Mouse (Mus musculus): ENCODE measurements at regions not wholly inside any gene's neighbourhood (a gene's known extent, or its start where the extent isn't known, plus 50 kb on each side); places are given as distances from the start of the nearest gene placed in this dataset.
"Not testable (repeated sequence)": the region's sequence is repeated elsewhere in the genome, so short reads cannot be mapped to it uniquely, and the experiment has no call there.

DNA sequence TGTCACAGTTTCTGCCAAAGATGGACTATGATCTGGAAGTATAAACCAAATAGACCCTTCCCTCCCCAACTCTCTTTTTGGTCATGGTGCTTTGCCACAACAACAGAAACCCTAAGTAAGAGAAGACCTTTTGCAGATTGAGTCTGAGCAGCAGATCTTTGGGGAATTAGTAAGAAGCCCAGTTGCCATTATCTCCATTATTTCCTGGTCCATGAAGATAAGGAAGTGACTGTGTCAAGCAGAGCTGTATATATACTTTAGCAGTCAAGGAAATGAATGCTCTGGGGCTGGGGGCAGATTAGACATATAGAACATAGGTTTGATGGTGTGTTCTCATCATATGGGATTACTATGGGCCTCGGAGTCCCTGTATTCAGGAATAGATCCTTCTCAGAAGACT, 117.8 kb upstream of the C9orf72 start:
- no peak for DNase-seq

GRCm38 (mm10) chr4:35331161-35331560, 105.2 kb upstream of the C9orf72 start:
- no peak for DNase-seq

DNA sequence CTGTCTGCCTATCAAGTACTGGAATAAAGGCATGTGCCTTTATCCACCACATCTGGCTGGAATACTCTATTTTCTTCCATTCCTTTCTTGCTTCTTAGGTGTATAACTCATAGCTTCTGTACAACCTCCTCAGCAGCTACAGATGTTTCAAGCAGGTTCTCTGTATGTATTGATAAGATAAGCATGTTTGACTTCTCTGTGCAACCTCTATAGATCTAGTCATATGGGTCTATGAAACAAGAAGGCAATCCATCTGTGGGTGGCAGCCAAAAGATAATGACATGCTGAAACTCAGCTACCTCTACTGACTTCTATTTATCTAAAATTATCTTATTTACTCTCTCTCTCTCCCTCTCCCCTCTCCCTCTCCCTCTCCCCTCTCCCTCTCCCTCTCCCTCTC, 99.3 kb upstream of the C9orf72 start:
- DNase-seq: no peak

GRCm38 (mm10) chr4:35322432-35323173, 96.6 kb upstream of the C9orf72 start:
- no peak for DNase-seq

- DNase-seq: peak; percentile 50
Observed at GRCm38 (mm10) chr4:35310396-35310977, 84.5 kb upstream of the C9orf72 start.

DNA sequence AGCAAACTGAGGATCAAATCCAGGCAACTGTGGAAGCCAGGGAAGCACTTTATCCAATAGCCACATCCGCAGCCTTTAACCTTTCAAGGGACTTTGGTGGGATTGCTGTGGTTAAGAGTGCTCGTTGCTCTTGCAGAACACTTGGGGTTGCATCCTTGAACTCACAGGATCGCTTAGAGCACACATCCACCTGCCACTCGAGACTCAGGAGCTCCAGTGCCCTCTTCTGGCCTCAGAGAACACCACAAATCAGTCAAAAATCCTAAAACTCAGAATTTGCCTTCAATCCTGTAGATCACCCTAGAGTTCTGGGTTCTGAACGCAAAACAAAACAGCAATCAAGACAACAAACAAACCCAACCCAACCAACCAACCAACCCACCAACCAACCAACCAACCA, 82.2 kb upstream of the C9orf72 start:
- no peak for DNase-seq

DNA sequence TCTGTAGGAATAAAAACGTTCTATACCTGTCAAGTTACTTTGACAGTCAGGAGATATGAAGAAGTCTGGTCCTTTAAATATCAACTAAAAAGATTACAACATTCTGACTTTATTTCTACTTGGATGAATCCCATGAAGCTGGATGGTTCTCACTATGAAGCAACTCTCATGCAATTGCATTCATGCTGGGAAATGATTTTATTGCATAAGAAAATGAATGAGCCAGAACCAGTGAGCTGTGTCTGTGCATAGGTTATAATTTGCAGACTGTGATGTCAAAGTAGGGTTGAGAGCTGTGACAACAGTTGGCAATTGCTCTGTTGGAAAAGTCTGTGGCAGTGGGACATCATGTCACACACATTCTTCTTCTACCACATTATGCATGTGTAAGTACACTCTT, 79.2 kb upstream of the C9orf72 start:
- no peak for DNase-seq

DNA sequence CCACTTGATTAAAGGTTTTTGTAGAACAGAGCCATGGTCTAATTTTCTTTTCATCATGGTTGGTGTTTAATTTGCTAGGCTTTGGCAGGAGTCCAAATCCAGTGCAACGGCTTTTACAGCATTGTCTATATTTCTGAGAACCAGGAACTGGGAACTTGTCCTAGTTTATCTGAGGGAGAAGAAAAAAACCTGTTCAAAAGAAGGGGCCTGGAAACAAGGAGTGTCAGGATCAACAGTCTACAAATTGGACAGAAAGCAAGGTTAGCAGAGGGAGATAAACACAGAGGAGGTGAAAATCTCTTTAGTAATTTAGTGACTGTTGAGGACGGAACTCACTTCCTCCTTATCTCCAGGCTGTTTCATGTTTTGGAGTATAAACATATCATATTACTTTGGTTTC, 74.9 kb upstream of the C9orf72 start:
- peak; percentile 2 for DNase-seq

DNA sequence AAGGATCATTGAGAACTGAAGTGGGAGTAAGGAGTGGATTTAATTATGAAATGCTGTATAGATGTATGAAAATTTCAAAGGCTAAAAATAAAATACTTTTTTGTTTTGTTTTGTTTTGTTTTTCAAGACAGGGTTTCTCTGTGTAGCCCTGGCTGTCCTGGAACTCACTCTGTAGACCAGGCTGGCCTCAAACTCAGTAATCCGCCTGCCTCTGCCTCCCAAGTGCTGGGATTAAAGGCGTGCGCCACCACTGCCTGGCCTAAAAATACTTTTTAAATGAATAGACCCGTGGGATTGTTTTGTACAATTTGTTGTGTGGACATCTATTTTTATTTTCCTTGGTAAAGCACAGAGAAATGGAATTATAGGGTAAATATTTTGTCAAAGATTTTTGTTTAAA, 74.4 kb upstream of the C9orf72 start:
- DNase-seq: not testable (repeated sequence)

GRCm38 (mm10) chr4:35284611-35285010, 58.6 kb upstream of the C9orf72 start:
- DNase-seq: no peak
